Mouse (Mus musculus): ENCODE results near the gene Zfp948.

- no peak for TF ChIP-seq CTCF (IDR thresholded peaks at IDR 0.05; ENCODE audit: low read depth, low read length)
- TF ChIP-seq GATA1 (IDR thresholded peaks at IDR 0.05; ENCODE audit: borderline replicate concordance, low read length): no peak
- no peak for TF ChIP-seq POLR2AphosphoS5 (IDR thresholded peaks at IDR 0.05; ENCODE audit: insufficient replicate concordance, low read depth, low read length)
- TF ChIP-seq TAL1 (conservative IDR thresholded peaks at IDR 0.05; ENCODE audit: low read depth, low read length): no peak
These were observed 50.5 kb downstream of the Zfp948 start for GRCm38 (mm10) chr17:21617352-21617751.
